Mouse (Mus musculus) cerebellum, adult 18-20 months (tissue): ENCODE data around the gene Klk12.

Experiments
- DNase-seq, 2 experiments: peaks; one replicate each; pipeline ENCODE4 v3.0.0; 2021

Klk12 gene

DNA sequence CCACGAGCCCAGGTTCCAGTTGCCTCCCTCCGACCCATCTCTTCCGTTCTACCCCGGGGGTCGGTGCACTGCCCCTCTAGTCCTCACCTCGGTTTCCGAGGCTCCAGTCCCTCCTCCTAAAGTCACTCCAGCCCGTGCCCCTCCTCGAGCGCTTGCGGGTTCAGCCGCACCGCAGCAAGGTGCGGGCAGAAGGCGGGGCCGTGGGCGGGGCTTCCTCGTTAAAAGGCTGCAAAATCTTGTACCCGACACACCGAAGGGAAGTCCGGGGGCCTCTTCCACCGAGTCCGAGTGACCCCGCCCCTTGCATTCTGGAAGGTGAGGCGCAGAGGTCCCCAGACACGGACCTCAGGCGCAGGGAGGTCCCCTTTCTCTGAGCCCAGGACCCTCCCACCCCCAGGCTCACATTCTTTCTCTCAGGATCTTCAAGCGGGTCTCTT lies 28.7 kb downstream of the Klk12 start, which contains the start of gene Klk8:
Gene Klk8 (plus strand): TSS at position 245 of the 437 bp plus-strand sequence.
- no peak for DNase-seq

DNA sequence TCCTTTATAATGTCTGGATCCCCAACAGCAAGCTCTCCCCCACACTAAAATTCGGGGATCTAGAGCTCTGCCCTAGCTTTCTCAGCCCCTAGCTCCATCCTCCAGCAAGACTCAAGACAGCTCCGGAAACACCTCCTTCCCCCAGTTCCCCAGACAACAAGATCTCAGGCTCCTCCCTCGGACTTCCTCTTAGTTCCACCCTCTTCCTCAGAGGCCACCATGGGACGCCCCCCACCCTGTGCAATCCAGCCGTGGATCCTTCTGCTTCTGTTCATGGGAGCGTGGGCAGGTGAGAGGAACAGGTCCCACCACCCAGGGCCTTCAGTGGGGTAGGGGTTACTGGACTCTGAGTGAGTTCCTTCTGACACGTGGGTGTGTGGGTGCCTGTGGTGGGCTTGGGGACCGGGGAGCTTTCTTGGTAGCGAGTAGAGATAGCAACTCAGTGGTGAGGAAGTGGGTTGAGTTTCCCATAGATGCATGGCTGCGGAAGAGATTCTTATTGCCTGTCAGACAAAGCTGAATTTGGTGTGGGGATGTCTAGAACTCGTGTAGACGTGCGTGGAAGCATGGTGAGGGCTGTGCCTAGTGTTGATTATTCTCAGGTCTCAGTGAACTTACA lies 29.3 kb downstream of the Klk12 start:
- no peak for DNase-seq

DNA sequence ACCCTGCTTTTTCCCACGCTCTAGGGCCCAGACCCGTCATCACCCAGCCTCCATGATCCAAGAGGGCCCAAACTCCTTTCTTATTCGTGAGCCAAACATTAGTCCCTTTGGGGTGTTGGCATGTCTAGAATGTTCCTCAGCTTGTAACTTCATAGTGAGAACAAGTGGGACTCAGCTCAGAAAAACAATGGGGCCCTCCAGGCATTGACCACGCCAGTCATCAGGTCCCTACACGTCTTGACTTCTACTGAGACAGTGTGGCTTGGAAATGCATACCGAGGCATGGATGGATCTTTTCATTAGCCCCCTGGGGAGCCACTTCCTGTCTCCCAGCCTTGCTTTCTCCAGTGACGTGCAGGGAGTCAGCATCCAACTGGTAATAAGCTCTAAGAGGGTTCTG lies 31.2 kb downstream of the Klk12 start:
- DNase-seq, result no peak

DNA sequence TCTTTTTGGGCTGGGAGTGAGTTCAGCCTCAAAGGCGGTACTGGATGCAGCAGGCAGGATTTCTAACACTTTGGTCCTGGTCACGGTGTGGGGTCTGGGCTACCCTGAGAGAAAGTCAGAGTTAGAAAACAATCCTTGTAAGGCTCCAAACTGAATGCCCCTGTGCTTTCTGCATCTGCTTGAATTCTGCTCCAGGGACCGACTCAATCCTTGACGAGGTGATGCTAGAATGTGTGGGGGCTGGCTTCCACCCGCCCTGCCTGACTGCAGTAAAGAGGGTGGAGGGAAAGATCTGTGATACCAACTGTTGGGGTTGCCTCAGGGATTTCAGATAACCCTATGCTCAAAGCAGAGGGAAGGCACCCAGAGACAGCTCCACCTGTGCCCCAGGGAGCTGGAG lies 42.3 kb downstream of the Klk12 start, which contains the start of gene Klk7:
Gene Klk7 (plus strand): TSS at position 301 of the 400 bp plus-strand sequence.
- no peak for DNase-seq

DNA sequence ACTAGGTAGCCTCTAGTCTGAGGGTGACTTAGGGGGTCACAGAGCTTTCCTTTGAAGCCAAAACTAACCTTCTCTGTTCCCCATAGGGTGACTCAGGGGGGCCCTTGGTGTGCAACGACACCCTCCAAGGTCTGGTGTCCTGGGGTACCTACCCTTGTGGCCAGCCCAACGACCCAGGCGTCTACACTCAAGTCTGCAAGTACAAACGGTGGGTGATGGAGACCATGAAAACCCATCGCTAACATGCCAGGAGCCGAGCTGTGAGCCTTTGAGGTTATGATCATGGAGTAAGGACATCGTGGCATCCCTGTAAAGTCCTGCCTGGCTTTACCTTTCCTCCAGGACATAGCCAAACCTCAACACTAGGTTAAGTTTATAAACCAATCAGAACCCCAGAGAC lies 46.5 kb downstream of the Klk12 start:
- DNase-seq, result no peak

DNA sequence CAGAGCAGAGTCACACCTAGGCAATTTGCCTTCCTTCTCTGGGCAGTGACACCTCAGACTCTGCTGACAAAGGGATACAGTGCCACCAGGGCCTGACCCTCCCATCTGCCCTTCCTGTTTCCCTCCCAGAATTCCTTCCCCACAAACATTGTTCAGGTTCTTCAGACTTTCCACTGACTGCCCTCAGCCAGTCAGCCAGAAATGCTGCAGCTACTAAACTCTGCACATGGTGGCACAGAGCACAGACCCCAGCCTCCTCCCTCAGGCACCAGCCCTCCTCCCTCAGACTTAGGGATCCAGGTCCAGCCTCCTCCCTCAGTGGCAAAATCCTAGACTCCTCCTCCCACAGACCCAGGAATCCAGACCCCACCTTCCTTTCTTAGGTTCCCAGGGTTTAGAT lies 48.0 kb downstream of the Klk12 start:
- no peak for DNase-seq

DNA sequence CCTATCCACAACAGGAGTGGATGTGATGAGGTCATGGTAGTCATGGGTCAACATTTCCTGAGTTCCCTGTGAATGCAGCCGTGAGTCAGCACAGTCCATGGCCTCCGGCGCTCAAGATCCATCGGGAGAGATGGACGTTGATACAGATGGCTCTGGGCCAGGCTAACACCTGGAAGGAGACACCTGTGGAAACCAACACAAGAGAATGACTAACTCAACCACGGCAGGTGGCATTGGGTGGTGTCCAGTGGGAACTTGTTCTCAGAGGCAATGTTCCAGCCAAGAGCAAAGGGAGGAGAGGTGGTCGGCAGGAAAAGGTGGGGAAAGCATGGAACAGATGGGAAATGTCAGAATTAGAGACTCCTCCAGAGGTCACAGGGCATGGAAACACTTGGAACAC lies 52.9 kb downstream of the Klk12 start:
- no peak for DNase-seq
